Mouse (Mus musculus) MEL-GATA-1-ER (cell line): Measurements from ENCODE around the gene Ifnk.

ENCODE experiments used
- DNase-seq: peaks from one replicate; pipeline ENCODE4 v3.0.0-alpha.2; 2012; ENCODE audit warnings: low read depth; ENCODE audit errors: extremely low read depth

The Ifnk gene

DNA sequence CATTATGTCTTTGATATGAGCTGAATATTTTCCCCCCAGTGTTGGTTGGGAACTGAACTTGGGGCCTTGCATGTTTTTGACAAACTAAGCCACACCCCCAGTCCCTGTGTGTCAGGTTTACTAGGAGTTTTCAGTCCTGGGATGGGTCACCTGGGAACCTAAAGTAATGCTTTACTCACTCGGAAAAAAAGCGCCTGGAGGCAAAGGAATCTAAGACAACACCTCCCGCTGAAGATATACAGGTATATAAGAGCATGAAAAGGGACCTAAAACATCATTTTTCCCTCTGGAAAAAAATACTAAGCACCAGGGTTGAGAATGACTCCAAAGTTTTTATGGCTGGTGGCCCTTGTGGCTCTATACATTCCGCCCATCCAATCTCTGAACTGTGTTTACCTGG, at the start of gene Ifnk:
Gene Ifnk (plus strand): TSS at position 301 of the 400 bp plus-strand sequence.
- DNase-seq = no peak

DNA sequence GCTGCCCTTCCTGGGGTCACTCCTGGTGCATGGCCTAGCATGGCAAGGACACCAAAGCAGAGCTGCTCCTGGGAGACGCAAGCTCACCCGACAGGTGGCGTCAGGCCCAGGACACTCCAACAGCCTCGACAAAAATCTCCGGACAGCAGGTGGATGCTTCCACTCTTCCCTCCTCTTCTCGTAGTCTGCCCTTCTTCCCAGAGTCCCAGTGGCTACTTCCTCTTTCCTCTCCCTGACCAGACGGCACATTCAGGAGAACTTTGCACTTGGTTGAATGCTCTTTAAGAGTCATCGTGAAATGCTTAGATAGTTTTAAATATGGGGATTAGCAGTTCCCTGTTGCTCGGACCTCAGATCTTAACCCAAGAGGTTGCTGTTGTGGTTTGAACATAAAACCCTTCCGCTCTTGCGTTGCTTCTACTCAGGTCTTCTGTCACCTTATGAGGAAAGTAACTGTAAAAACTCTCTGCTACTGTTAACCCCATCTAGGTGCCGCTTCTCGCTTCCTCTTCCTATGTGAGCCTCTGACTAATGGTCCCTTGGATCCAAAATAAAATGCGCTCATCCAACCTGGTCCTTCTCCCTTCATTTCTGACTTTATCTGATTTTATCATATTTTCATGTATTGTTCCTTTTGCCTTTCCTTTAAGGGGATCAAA, 46.6 kb upstream of the Ifnk start:
- no peak for DNase-seq

DNA sequence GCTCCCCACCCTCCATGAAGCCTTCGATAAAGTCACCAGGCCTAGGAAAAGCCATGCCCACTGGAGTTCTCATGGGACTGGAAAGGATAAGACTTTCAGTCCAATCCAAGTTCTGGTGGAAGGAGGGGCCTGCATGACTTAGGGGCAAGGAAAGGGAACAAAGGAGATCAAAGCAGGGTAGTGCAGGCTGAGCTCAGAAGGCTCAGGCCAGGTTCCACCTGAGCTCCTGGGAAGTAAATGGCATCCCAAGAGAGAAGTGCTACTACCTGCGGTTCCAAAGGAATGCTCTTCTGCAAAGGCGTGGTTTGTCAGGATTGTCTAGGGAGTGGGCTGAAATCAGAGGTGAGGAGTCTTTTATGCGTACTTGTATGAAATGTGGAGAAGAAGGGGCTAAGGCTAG, 39.4 kb upstream of the Ifnk start:
- no peak for DNase-seq

DNA sequence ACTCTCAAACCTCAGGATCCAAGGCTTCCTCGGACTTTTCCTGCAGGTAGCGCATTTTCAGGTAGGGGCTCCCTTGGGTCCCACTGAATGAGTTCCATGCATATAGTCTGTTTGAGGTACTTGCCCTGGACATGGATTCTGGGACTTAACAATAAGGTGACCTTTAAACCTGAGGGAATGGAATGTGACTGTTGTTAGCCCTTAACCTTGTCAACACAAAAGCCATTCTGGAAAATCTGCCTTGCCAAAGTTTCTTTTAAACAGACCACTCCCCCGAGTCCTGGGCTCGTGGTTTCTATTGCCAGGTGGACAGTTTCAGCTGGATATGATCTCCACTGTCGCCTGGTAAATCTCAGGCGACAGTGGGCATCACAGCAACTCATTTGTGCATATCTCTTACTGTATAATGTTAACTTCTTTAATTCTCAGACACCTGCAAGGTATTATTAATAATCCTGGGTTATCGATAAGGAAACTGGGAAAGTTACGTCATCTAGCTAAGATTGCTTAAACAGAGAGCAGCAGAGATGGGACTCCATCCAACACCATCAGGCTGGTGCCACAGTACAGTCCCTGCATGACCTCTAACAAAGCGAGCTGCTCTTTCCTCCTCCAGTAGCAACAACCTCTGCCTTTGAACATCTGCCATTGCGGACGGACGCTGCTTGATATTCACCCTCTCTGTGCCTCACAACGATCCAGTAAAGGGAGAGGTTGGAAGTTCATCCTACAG, 38.2 kb upstream of the Ifnk start:
- no peak for DNase-seq

DNA sequence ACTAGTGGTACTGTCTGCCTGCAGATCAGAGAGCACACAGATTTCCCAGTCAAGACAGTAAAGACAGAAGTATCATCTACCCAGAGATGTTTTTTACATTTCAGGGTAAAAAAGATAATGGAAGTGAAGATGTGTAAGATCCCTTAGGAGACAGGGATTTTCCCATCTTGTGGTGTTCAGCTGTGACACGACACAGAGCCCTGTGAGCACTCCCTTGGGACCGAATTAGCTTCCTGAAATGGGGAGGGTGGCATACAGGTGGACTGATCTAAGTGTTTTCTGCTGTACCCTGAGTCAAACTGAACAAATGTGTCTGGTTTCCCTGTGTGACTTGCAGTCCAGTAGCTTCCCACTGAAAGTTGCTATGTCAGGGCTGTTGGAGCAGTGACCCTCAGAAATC, 36.9 kb upstream of the Ifnk start:
- DNase-seq = no peak

DNA sequence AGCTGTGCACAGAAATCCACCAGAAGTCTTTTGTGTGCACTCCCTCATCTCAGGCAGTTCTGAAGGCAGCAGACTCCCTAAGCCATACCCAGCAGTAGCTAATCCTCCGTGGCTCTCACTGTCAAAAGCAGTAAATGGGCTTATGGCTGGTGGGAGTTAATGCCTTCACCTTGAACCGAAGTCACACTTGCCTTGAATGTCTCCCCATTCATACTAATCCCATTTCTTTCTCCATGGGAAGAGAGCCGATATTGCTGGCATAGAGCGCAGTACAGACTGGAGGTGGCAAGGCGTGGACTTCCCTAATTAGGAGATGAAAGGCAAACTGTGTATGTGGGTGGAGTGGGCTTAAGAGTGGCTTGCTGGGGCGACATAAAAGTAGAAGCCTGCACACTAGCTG, 35.9 kb upstream of the Ifnk start:
- DNase-seq = no peak

DNA sequence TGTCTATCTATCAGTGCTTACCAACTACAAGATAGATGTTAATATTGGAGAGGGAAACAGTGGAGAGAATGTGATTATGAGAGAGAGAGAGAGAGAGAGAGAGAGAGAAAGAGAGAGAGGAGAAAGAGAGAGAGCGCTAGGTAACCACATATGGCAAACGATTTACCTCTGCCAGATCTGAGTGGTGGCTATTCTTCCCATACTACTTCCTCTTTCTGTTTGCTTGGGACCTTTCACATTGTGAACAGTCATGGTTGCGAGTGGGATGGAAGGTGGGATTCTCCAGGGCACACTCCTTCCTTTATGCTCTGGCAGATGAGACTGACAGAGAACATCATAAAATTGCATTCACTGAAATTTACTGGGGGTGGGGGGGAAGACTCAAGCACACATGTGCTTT, 34.7 kb upstream of the Ifnk start:
- no peak for DNase-seq

DNA sequence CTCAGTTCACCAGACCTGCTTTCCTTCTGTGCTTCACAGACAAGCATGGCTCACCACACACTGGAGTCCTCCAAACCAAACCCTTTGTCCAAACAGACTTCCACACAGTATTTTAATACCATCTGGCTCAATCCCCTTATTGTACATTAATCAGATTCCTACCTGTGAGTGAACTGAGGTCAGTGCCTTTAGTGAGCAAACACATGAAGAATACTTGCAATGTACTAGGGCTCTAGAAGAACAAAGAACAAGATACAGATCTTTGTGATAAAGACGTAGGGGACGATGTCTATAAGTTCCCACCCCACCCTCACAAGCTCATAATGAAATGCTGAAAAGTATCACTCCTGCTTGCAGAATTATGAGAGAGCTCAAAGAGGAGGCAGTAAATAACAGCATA, 33.0 kb upstream of the Ifnk start:
- no peak for DNase-seq

DNA sequence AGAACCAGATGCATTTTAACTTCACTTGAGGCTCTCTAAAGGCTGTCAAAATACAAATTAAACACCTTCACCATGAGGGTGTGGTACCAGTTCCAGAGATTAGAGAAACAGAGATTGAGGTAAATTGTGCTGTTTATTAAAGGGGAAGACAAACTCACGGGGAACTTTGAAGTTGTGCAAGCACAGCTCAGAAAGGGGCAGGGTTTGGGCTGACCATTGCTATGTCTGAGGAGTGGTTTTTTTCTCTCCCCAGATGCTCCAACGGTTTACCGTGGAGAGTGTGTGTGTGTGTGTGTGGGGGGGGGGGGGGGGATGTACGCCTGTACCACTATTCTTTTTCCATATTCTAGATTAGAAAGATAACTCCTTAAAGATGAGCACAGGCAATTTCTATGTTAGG, 31.7 kb upstream of the Ifnk start:
- DNase-seq = no peak

DNA sequence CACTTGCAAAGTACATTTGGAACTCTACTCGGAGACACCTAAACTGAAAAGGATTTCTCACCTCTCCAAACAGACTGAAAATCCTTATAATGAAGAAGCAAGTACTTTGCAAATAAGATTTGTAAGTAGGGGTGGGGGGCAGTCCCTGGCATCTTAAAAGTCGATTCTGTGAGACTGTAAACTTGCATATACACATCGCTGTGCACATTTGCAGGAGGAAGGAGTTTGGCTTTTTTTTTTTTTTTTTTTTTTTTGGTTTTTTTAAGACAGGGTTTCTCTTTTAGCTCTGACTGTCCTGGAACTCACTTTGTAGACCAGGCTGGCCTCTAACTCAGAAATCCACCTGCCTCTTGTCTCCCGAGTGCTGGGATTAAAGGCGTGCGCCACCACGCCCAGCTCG, 31.3 kb upstream of the Ifnk start:
- DNase-seq = no peak

DNA sequence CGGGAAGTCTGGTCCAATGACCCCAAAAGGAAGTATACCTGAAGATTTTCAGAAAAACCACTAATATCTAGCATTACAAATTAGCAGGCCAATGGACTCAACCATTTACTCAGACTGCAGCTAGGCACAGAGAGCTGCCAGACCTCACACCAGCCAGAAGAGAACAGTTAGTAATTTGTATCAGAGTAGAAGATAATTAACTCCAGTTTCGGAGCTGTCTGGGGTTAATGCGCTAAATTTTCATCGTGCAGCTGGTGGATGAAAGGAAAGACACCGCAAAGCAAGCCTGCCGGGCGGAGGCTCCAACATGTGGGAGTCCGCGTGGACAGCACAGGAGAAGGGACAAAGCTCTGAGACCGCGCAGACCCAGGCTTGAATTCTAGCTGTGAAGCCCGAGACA, 30.8 kb upstream of the Ifnk start:
- no peak for DNase-seq

DNA sequence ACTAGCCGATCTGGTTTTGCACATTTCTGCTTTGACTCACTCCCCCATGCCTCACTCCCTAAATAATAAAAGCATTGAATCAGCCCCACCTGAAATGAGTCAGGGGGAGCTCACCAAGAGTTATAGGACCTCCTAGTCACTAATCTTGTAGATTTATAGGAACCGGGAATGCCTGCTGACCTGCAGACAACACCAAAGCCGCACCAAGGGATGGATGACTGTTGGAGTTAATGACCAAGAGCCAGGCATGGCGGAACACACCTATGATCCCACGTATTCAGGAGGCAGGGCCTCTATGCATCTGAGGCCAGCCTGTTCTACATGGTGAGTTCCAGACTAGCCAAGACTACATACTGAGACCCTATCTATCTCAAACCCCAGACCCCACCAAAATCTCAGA, 28.8 kb upstream of the Ifnk start:
- no peak for DNase-seq

DNA sequence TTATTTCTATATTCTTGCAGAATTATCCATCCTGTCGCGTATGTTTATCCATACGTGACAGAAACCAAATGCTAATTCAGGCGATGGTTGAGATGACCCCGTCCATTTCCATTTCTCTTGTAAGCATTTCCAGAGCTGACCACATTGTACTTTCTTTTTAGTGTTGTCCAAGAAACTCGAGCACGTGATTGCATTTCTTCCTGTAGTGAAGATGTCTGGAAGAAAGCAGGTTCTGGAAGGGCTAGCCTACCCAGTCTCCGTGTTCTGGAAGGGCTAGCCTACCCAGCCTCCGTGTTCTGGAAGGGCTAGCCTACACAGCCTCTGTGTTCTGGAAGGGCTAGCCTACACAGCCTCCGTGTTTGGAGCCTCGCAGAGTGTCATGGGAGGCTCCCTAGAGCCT, 27.8 kb upstream of the Ifnk start:
- no peak for DNase-seq

DNA sequence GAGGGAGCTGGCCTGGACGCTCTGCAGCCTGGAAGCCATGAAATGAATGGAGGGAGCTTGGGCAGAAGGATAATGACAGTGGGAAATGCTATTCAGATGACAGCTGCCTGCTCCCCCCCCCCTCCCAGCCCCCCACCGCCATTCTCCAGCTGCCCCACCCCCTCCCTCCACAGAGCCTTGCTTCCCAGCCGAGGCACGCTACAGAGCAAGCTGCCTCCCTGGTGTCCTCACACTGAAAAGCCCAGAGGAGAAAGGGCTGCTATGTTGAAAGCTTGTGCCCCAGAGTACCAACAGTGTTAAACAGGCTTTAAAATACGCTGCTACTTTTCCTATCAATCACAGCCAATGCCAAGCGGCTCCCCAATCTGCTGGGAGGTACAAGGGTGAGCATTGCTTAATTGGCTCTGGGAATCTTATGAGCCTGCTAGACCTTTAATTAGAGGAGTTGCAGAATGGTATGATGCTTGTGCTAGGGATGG, 26.5 kb upstream of the Ifnk start:
- no peak for DNase-seq

DNA sequence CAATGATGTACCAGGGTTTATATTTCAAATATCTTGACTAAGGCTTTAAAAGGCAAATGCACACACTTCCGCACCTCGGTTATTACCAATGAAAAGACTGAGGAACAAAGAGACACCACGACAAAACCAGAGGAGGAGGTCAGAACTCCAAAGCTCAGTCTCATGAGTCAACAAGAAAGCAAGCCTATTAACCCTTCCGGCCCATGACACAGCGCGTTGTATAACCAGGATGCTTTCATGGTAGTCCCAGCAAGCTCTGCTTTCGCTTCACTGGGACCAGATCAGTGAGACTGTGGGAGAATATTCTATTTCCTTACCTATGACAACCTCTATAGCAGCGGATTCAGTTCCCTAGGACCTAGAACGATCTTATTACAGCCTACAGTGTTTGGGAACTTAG, 25.1 kb upstream of the Ifnk start:
- DNase-seq = no peak

DNA sequence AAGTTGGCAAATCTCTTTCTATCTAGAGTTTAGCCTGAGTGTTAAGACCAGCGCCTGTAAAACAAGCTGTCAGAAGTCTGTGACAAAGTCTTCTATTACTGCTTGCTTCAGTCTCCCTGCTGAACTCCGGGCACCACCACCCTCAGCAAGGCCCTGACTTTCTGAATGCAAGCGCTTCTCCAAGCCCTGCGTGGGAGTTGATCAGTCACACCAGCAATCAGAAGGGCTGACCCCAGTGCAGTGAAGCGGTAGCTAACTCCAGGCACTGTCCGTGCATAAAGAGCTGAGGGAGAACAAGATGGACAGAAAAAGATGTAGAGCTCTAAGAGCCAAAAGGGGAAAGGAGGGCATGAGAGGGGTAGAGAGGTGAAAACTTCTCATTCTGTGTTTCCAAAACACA, 24.1 kb upstream of the Ifnk start:
- DNase-seq = no peak

DNA sequence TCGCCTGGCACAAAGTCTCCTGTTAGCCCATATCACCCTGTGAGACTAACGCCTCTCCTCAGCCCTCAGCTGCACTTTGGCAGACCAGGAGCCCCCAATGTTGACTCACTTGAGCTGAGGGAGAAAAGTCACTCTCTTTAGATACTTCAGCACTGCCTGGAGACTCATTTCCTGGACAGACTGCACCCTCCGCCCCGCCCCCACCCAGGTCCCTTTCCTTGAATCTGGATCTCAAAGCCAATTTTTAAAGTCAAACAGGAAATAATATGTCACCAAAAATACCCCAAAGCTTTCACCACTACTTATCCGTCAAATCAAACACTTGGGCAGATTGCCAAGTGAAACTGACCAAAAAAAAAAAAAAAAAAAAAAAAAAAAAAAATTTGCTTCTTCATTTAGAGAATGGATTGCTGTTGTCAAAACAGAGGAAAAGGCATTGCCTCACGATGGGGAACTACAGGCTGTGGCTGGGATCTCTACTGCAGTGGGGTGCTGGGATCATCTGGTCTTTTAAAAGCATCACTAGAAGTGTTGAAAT, 21.4 kb upstream of the Ifnk start:
- no peak for DNase-seq

DNA sequence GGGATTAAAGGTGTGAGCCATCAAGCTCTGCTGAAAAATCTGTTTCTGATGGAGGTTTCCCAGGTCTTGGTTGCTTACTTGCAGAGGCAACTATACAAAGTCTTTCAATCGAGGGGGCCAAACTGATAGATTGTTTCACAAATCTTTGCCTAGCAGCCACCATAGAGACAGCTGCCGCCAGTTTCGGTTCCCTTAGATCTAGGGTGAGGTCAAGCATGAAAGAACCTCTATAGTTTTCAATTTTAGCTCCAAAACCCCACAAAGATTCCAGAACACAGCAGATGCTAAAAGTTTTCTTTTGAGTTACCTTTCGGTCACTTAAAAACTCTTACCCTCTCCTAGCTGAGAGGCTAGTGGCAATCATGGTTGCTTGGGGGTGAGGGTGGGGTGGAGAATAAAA, 20.3 kb upstream of the Ifnk start:
- no peak for DNase-seq

DNA sequence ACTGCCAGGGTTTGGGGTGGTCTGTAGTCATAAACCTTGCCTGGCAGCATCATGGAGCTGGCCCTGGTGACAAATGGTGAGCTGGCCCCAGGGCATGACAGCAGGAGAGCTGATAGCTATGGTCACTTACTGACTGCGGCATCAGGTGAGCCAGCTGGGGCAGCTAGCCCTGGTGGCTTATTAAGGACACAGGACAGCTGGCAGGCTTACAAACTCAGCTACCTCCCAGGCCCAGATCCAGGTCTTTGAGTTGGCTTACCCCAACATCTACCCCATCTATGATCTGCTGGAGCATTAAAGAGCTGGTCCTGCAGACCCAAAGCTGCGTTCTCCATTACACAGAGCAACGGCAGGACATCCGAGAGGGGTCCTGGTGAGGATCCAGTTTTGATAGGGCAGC, 18.4 kb upstream of the Ifnk start:
- no peak for DNase-seq

DNA sequence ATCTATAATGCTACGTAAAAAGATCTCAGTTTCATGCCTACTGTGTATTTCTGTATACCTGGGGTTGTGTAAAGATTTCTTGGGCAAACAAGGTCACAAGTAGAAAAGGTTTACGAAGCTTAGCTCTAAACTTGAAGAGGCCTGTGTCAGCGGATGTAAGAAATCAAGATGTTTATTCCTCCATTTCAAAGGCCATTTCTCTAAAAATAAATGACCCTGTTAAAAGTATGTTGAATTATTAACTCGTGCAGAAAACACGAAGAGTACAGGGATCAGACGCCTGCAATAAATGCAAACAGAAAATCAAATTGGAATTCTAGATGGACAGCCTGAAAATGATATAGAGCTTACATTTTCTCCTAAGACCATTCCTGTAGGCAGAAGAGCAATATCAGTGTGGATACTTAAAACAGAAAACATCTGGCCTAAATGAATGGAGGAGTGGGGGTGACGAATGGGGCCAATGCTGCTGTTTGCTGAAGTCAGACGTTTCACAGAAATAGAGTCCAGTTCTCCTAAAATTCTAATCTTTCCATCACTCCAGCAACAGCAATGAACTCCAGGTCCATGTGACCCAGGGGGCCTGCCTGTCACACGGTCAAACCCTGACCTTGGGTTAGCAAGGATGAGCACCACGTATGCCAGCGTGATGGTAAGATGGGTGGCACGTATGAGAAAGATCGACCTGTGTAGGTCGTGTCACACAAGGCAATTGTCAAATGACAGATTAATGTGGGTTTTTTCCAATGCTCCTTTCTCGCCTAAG, 16.8 kb upstream of the Ifnk start:
- DNase-seq = no peak

DNA sequence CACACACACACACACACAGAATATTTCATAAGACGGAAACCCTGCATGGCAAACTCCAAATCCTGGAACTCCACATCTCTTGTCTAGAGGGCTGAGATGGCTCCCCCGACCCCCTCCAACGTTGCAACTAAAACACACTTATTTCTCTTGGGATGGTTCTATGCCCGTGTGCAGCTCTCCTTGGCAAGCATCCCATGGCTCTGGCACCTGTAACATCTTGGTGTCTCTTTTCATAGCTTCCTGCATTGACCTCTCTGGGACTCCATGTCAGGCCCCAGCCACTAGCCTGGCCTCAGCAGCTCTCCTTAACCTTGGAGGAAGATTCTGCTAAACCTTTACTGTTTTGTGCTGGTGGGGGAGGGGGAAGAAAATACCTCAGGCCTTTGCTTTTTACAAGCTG, 16.1 kb upstream of the Ifnk start:
- DNase-seq = no peak

DNA sequence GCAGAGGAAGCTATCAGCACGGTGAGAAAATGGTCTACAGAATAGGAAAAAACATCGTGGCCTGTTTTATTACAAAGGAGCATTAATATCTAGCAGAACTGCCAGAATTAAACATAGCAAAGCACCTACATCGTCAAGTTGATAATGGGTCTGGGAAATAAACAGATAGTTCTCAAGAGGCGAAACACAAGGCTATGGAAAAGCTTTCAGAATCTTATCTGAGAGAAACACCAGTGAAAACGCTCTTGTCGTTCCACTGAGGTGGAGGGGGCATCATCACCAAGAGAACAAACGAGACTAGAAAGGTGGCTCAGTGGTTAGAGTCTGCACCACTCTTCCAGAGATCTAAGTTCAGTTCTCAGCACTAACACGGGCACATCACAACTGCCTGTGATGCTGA, 14.9 kb upstream of the Ifnk start:
- DNase-seq = no peak
